Mouse (Mus musculus): ENCODE results near the gene Gm38392. TPM values are rescaled to one million over a fixed set of nuclear protein-coding genes. Genes with fewer than 3 reads are reported as not detected.
A peak's percentile ranks its signal among the peaks of the same experiment; 100 is the strongest.

The Gm38392 gene
- polyA plus RNA-seq, 1 experiment from 2014 or later: 1.0 TPM

DNA sequence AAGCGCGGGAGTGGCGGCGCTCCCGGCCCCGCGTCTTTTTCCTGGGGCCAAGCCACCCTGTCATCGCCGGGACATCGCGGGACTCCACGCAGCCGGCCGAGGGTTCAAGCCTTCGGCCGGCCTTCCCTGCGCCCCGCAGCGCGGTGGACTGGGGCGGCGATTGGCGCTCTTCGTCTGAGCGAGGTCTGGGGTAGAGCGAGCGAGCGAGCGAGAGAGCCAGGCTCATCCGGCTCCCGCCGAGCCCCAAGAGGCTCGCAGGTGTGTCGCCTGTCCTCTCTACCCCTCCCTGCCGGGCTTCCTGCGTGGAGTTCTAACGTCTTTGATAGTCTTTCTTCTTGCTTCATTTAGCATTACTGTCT, 86.1 kb downstream of the Gm38392 start:
- Histone ChIP-seq H3K4me3 (ENCODE audit: low read depth, low read length) (peak overlapping the region; percentile 33), H3K4me2 (ENCODE audit: low read depth, low read length) (peak overlapping the region; percentile 56), H3K9ac (replicated peaks) (no peak overlapping the region), H3K27ac (ENCODE audit: low read depth) (no peak overlapping the region), H3K36me3 (replicated peaks; ENCODE audit: insufficient read depth, low read length) (no peaks in the 10 kb centered on the region), H3K4me1 (ENCODE audit: insufficient read depth) (0 out of 2 replicates have a peak, but pooled peaks cover 4% of the 10 kb centered on the region), H3K27me3 (ENCODE audit: insufficient read depth, low read length) (peaks cover 91% of the 10 kb centered on the region), H3K9me3 (ENCODE audit: low read length) (no peaks in the 10 kb centered on the region)
- 6% methylated on average over 30 of the region's 37 CpGs for WGBS (ENCODE audit: insufficient replicate concordance)
- no peak for ATAC-seq
- TF ChIP-seq EP300 (IDR thresholded peaks at IDR 0.05; ENCODE audit: low read depth) (no peak), CTCF (IDR thresholded peaks at IDR 0.05; ENCODE audit: low read depth) (no peak)
- DNase-seq: no peak

DNA sequence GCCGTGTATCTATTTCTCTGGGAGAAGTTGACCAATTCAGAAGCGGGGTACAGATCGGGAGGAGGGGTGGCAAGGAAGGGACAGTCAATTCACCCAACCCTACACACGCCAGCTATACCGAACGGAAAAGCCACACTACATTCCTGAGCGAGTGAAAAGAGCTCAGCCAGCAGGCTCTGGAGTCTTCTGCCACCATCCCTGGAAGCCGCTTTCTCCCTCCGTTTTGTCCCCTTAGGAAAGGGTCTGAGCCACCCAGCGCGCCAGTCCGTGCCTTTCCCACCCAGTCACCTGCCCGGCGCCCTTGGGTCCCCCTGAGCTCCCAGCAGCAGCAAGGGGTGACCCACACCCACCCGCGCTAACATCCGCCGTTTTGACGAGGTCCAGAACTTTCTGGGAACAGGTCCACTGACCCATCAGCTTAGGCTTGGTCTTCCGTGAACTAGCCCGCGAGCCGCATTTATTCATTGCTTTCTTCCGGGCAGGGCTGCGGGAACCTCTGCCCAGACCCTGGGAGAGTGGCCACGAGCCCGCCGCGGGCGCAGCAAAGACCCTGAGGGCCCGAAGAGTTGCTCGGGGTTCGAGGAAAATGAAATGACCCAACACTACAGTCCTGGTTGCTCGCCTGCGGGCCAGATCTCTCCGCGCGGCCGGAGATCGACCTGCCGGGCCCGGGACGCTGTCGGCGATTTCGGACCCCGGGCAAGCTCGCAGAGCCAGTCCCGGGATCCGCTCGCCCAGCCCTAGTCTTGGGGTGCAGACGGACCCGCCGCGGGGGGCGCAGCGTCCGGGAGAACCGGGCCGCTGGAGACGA, 86.6 kb downstream of the Gm38392 start:
- H3K9me3 ChIP-seq (ENCODE audit: low read length): no peaks in the 10 kb centered on the region
- ATAC-seq (no peak), DNase-seq (no peak)
- peak overlapping the region; percentile 33 for H3K4me3 ChIP-seq (ENCODE audit: low read depth, low read length)
- TF ChIP-seq EP300 (IDR thresholded peaks at IDR 0.05; ENCODE audit: low read depth): no peak
- no peak for TF ChIP-seq CTCF (IDR thresholded peaks at IDR 0.05; ENCODE audit: low read depth)
- no peak overlapping the region for H3K9ac ChIP-seq (replicated peaks)
- 0 out of 2 replicates have a peak, but pooled peaks cover 4% of the 10 kb centered on the region for H3K4me1 ChIP-seq (ENCODE audit: insufficient read depth)
- H3K27me3 ChIP-seq (ENCODE audit: insufficient read depth, low read length): peaks cover 85% of the 10 kb centered on the region
- no peaks in the 10 kb centered on the region for H3K36me3 ChIP-seq (replicated peaks; ENCODE audit: insufficient read depth, low read length)
- 3% methylated on average over 58 of the region's 61 CpGs for WGBS (ENCODE audit: insufficient replicate concordance)
- peak overlapping the region; percentile 56 for H3K4me2 ChIP-seq (ENCODE audit: low read depth, low read length)
- H3K27ac ChIP-seq (ENCODE audit: low read depth): no peak overlapping the region

DNA sequence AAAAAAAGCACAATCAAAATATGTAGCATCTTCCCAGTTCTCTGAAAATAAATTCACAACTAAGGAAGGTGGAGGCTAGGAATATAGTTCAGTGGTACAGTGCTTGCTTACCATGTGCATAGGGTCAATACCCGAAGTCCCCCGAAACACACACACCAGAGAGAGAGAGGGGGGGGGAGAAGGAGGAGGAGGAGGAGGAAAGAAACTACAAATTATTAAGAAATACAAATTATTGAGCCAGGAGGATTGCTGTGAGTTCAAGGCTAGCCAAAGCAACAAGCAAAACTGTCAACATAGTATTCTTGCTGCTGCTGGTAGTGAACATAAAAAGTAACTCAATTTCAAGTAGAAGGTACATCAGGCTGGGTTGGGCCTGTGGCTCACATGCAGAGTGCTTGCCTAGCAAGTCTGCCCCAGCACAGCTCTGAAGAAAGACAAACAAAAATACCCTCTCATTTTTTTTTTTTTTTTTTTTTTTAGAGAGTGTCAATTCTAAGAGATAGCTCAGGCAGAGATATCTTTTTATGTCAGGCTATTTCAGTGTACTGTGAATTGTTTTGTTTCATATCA, 87.4 kb downstream of the Gm38392 start:
- Histone ChIP-seq H3K36me3 (replicated peaks; ENCODE audit: insufficient read depth, low read length) (no peaks in the 10 kb centered on the region), H3K9ac (replicated peaks) (no peak overlapping the region), H3K27me3 (ENCODE audit: insufficient read depth, low read length) (peaks cover 82% of the 10 kb centered on the region), H3K4me3 (ENCODE audit: low read depth, low read length) (no peak overlapping the region), H3K27ac (ENCODE audit: low read depth) (no peak overlapping the region), H3K4me1 (ENCODE audit: insufficient read depth) (0 out of 2 replicates have a peak, but pooled peaks cover 4% of the 10 kb centered on the region), H3K9me3 (ENCODE audit: low read length) (no peaks in the 10 kb centered on the region), H3K4me2 (ENCODE audit: low read depth, low read length) (no peak overlapping the region)
- DNase-seq (no peak), ATAC-seq (no peak)
- TF ChIP-seq CTCF (IDR thresholded peaks at IDR 0.05; ENCODE audit: low read depth): no peak
- TF ChIP-seq EP300 (IDR thresholded peaks at IDR 0.05; ENCODE audit: low read depth): no peak
- 29% methylated on average over 2 of the region's 2 CpGs for WGBS (ENCODE audit: insufficient replicate concordance)

DNA sequence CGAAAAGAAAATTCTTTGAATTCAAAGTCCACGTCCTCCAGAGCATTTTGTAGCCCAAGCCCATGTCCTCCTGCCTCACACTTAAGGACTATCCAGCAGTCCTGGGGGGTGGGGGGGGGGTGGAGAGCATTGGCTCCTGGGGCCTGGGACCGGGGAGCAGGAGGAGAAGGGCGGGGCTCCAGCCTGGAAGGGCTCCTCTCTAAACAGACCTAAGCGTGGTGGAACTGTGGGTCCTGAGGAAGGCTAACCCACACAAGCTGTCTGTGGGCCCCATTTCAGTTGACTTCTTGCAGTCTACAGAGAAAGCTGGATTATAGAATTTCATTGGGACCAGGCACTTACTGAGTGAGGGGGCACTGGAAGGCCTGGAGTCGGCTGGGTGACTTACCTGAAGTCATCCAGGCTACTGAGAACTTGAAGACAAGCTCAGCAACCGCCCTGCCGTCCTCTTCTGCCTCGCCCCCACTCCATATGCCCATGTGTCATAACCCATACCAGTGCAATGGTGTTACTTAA, 88.4 kb downstream of the Gm38392 start:
- Histone ChIP-seq H3K4me3 (ENCODE audit: low read depth, low read length) (no peak overlapping the region), H3K27me3 (ENCODE audit: insufficient read depth, low read length) (peaks cover 75% of the 10 kb centered on the region), H3K9ac (replicated peaks) (no peak overlapping the region), H3K4me1 (ENCODE audit: insufficient read depth) (0 out of 2 replicates have a peak, but pooled peaks cover 4% of the 10 kb centered on the region), H3K36me3 (replicated peaks; ENCODE audit: insufficient read depth, low read length) (no peaks in the 10 kb centered on the region), H3K9me3 (ENCODE audit: low read length) (no peaks in the 10 kb centered on the region), H3K4me2 (ENCODE audit: low read depth, low read length) (no peak overlapping the region), H3K27ac (ENCODE audit: low read depth) (no peak overlapping the region)
- DNase-seq: no peak
- no peak for ATAC-seq
- 5% methylated on average over 9 of the region's 9 CpGs for WGBS (ENCODE audit: insufficient replicate concordance)
- no peak for TF ChIP-seq EP300 (IDR thresholded peaks at IDR 0.05; ENCODE audit: low read depth)
- no peak for TF ChIP-seq CTCF (IDR thresholded peaks at IDR 0.05; ENCODE audit: low read depth)

DNA sequence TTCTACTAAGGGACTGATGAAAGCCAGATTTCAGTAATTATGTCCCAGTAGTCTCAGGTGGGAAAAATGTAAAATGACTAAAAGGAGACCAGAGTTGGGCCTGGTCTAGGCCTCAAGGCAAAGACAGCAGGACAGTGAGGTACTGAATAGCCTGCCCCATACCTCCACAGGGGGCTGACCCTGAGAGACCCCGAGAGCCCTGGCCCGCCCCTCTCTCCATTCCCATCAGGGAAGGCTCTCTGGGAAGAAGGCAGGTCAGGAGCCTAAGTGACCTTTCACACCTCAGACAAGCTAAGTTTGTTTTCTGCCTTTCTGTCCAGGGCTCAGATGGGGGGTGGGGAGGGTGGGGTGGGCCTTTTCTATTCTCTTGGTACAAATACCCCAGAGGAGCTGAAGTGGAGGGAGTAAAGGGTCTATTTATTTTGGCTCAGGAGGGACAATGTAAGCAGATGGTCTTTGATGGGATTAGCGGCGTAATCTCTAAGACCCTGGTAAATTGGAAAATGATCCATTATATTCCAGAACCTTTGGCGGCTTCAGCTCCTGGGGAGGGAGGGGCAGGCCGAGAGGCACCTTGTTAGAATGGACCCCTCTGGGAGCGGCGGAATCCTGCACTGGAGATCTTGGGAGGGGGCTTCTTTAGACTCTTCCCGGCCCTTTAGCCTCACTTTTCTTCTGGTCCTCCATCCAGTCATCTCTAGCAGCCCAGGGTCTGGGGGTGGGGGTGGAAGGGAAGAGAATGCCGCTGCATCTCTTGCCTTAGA, 89.1 kb downstream of the Gm38392 start:
- Histone ChIP-seq H3K27me3 (ENCODE audit: insufficient read depth, low read length) (peaks cover 69% of the 10 kb centered on the region), H3K9ac (replicated peaks) (no peak overlapping the region), H3K4me3 (ENCODE audit: low read depth, low read length) (no peak overlapping the region), H3K27ac (ENCODE audit: low read depth) (no peak overlapping the region), H3K9me3 (ENCODE audit: low read length) (no peaks in the 10 kb centered on the region), H3K4me2 (ENCODE audit: low read depth, low read length) (no peak overlapping the region), H3K36me3 (replicated peaks; ENCODE audit: insufficient read depth, low read length) (no peaks in the 10 kb centered on the region), H3K4me1 (ENCODE audit: insufficient read depth) (0 out of 2 replicates have a peak, but pooled peaks cover 4% of the 10 kb centered on the region)
- no peak for ATAC-seq
- TF ChIP-seq CTCF (IDR thresholded peaks at IDR 0.05; ENCODE audit: low read depth): no peak
- no peak for TF ChIP-seq EP300 (IDR thresholded peaks at IDR 0.05; ENCODE audit: low read depth)
- no peak for DNase-seq
- 19% methylated on average over 10 of the region's 10 CpGs for WGBS (ENCODE audit: insufficient replicate concordance)

Small RNA genes lying within 50 kb of the gene (microRNA-seq; reads per million reads assigned to microRNA genes)
- not detected for gene Gm25641
- not detected for gene Mir3093
- gene Mir9-1: not detected

Other genes with a start within 250 kb of the Gm38392 start
- gene Gpatch4, start 244.1 kb downstream of the Gm38392 start, polyA plus RNA-seq (2015; fragmentation: Nextera tagmentation; extraction: Ambion mirVana): 13.1 and 14.3 TPM in 2 replicates
- gene Naxe, start 228.7 kb downstream of the Gm38392 start, polyA plus RNA-seq (2015; fragmentation: Nextera tagmentation; extraction: Ambion mirVana): 78.0 and 80.1 TPM in 2 replicates
- gene Ttc24, start 208.9 kb downstream of the Gm38392 start, polyA plus RNA-seq (2015; fragmentation: Nextera tagmentation; extraction: Ambion mirVana): not detected in 2 replicates
- 2.9 and 3.2 TPM in 2 replicates for gene Iqgap3, start 205.2 kb downstream of the Gm38392 start, polyA plus RNA-seq (2015; fragmentation: Nextera tagmentation; extraction: Ambion mirVana)
- 5.7 and 6.4 TPM in 2 replicates for gene Mef2d, start 144.8 kb downstream of the Gm38392 start, polyA plus RNA-seq (2015; fragmentation: Nextera tagmentation; extraction: Ambion mirVana)
- 6.5 and 7.0 TPM in 2 replicates for gene Rhbg, start 32.5 kb downstream of the Gm38392 start, polyA plus RNA-seq (2015; fragmentation: Nextera tagmentation; extraction: Ambion mirVana)
- 6.2 and 7.0 TPM in 2 replicates for gene Tsacc, start 9.8 kb upstream of the Gm38392 start, polyA plus RNA-seq (2015; fragmentation: Nextera tagmentation; extraction: Ambion mirVana)
- gene Cct3, start 9.9 kb upstream of the Gm38392 start, polyA plus RNA-seq (2015; fragmentation: Nextera tagmentation; extraction: Ambion mirVana): 138 and 151 TPM in 2 replicates
- gene Glmp, start 37.8 kb upstream of the Gm38392 start, polyA plus RNA-seq (2015; fragmentation: Nextera tagmentation; extraction: Ambion mirVana): 111 and 114 TPM in 2 replicates
- 1.4 TPM in 2 replicates for gene Tmem79, start 48.9 kb upstream of the Gm38392 start, polyA plus RNA-seq (2015; fragmentation: Nextera tagmentation; extraction: Ambion mirVana)
- 9.9 and 11.8 TPM in 2 replicates for gene Smg5, start 49.0 kb upstream of the Gm38392 start, polyA plus RNA-seq (2015; fragmentation: Nextera tagmentation; extraction: Ambion mirVana)
- 1.7 and 2.0 TPM in 2 replicates for gene Paqr6, start 77.4 kb upstream of the Gm38392 start, polyA plus RNA-seq (2015; fragmentation: Nextera tagmentation; extraction: Ambion mirVana)
- gene Bglap3, start 85.5 kb upstream of the Gm38392 start, polyA plus RNA-seq (2015; fragmentation: Nextera tagmentation; extraction: Ambion mirVana): 0.43 and 0.62 TPM in 2 replicates
- gene Bglap2, start 91.5 kb upstream of the Gm38392 start, polyA plus RNA-seq (2015; fragmentation: Nextera tagmentation; extraction: Ambion mirVana): not detected in 2 replicates
- gene Bglap, start 97.3 kb upstream of the Gm38392 start, polyA plus RNA-seq (2015; fragmentation: Nextera tagmentation; extraction: Ambion mirVana): not detected in 2 replicates
- 59.5 and 64.3 TPM in 2 replicates for gene Pmf1, start 123.1 kb upstream of the Gm38392 start, polyA plus RNA-seq (2015; fragmentation: Nextera tagmentation; extraction: Ambion mirVana)
- 9.0 and 9.2 TPM in 2 replicates for gene Slc25a44, start 137.9 kb upstream of the Gm38392 start, polyA plus RNA-seq (2015; fragmentation: Nextera tagmentation; extraction: Ambion mirVana)
- gene Sema4a, start 174.0 kb upstream of the Gm38392 start, polyA plus RNA-seq (2015; fragmentation: Nextera tagmentation; extraction: Ambion mirVana): 27.3 and 30.0 TPM in 2 replicates
- gene Lmna, start 222.7 kb upstream of the Gm38392 start, polyA plus RNA-seq (2015; fragmentation: Nextera tagmentation; extraction: Ambion mirVana): 68.4 and 73.4 TPM in 2 replicates
- 0.37 and 0.51 TPM in 2 replicates for gene Mex3a, start 245.2 kb upstream of the Gm38392 start, polyA plus RNA-seq (2015; fragmentation: Nextera tagmentation; extraction: Ambion mirVana)

Measured in liver, postnatal 0 days (tissue).